Mouse (Mus musculus): Measurements from ENCODE around the gene Nelfcd.

Gene Nelfcd

GRCm38 (mm10) chr2:174438181-174438580 is 22.6 kb downstream of the Nelfcd start:
- peak; percentile 21 for DNase-seq

GRCm38 (mm10) chr2:174438737-174439449 is 23.3 kb downstream of the Nelfcd start, which contains the start of gene Ctsz:
Gene Ctsz (minus strand): TSS chr2:174439039.
- peak; percentile 58 for DNase-seq

- no peak for DNase-seq
Observed at GRCm38 (mm10) chr2:174439450-174439838, 23.8 kb downstream of the Nelfcd start.

- DNase-seq = no peak
Observed at GRCm38 (mm10) chr2:174439961-174440360, 24.4 kb downstream of the Nelfcd start.

- DNase-seq = no peak
Observed at GRCm38 (mm10) chr2:174441898-174442297, 26.3 kb downstream of the Nelfcd start.

GRCm38 (mm10) chr2:174442460-174442859 is 26.9 kb downstream of the Nelfcd start:
- no peak for DNase-seq

GRCm38 (mm10) chr2:174443046-174443445 is 27.4 kb downstream of the Nelfcd start:
- DNase-seq = no peak

- no peak for DNase-seq
Observed at GRCm38 (mm10) chr2:174444359-174444758, 28.8 kb downstream of the Nelfcd start.

GRCm38 (mm10) chr2:174445018-174445417 is 29.4 kb downstream of the Nelfcd start:
- DNase-seq = no peak

- DNase-seq = no peak
Observed at GRCm38 (mm10) chr2:174446492-174446891, 30.9 kb downstream of the Nelfcd start.

- no peak for DNase-seq
Observed at GRCm38 (mm10) chr2:174446905-174447304, 31.3 kb downstream of the Nelfcd start.

GRCm38 (mm10) chr2:174448405-174448804 is 32.8 kb downstream of the Nelfcd start:
- DNase-seq = no peak

- no peak for DNase-seq
Observed at GRCm38 (mm10) chr2:174450353-174450752, 34.7 kb downstream of the Nelfcd start, which contains the start of gene Tubb1. Gene Tubb1 (plus strand): TSS chr2:174450695.

GRCm38 (mm10) chr2:174453681-174454080 is 38.1 kb downstream of the Nelfcd start:
- no peak for DNase-seq

- DNase-seq = no peak
Observed at GRCm38 (mm10) chr2:174459365-174459764, 43.8 kb downstream of the Nelfcd start.

- DNase-seq = no peak
Observed at GRCm38 (mm10) chr2:174463370-174463769, 47.8 kb downstream of the Nelfcd start.

- DNase-seq = peak; percentile 98
Observed at GRCm38 (mm10) chr2:174463789-174464523, 48.4 kb downstream of the Nelfcd start, which contains the start of gene Atp5e. Gene Atp5e (minus strand): TSS chr2:174464105.

- DNase-seq = no peak
Observed at GRCm38 (mm10) chr2:174470333-174470732, 54.7 kb downstream of the Nelfcd start.

- DNase-seq = no peak
Observed at GRCm38 (mm10) chr2:174470786-174471405, 55.3 kb downstream of the Nelfcd start.

- no peak for DNase-seq
Observed at GRCm38 (mm10) chr2:174472407-174472806, 56.8 kb downstream of the Nelfcd start.

GRCm38 (mm10) chr2:174472818-174473549 is 57.4 kb downstream of the Nelfcd start, which contains the start of gene Prelid3b:
Gene Prelid3b (minus strand): TSS chr2:174473081.
- DNase-seq = peak; percentile 99

- no peak for DNase-seq
Observed at GRCm38 (mm10) chr2:174473550-174473927, 57.9 kb downstream of the Nelfcd start.
